14 mouse cellular contexts compared by ENCODE assay signal in genomic region chr11:59933943-59934342, GRCm38 (mm10). TPM values are rescaled to one million over a fixed set of nuclear protein-coding genes. Genes with fewer than 3 reads are reported as not detected.
DNase-seq lines count a peak whose midpoint lies in the region; ATAC-seq and TF ChIP-seq lines count a peak whose summit lies in the region.
"Had no signal": no experiment of that assay in that cellular context is flagged by ENCODE, and none has a peak within 500 bp of the region (broad histone marks: within the 10 kb centered on the region; RNA-seq: fewer than 3 reads in every experiment).

No protein-coding gene starts in this region.

- ATAC-seq in heart, embryonic 11.5 days (replicated peaks; ENCODE audit: insufficient number of reproducible peaks, low FRiP score, low TSS enrichment): no peak
- ATAC-seq in neural tube, embryonic 13.5 days (ENCODE audit: low read depth): no peak
- ATAC-seq in hindbrain, postnatal 0 days: peak; percentile 62; the same call in 1 of the 2 replicates
- no peak; the same call in 1 of the 2 replicates for ATAC-seq in stomach, embryonic 16.5 days (ENCODE audit: insufficient read depth, low FRiP score)
- ATAC-seq in liver, postnatal 0 days: no peak

- intact Hi-C loops in heart, postnatal 36 days (cut with DNase I): no loop called here

- H3K4me3 ChIP-seq in heart, embryonic 11.5 days (ENCODE audit: low read depth, low read length): no peak overlapping the region
- H3K4me3 ChIP-seq in neural tube, embryonic 13.5 days: no peak overlapping the region
- no peak overlapping the region for H3K4me3 ChIP-seq in hindbrain, postnatal 0 days (ENCODE audit: low read length)
- no peak overlapping the region for H3K4me3 ChIP-seq in stomach, embryonic 16.5 days (replicated peaks; ENCODE audit: low read length)
- no peak overlapping the region for H3K4me3 ChIP-seq in liver, postnatal 0 days (ENCODE audit: low read depth, low read length)
- H3K4me3 ChIP-seq: myocyte had no signal

- H3K9ac ChIP-seq in heart, embryonic 11.5 days (ENCODE audit: low read depth, low read length): 0 out of 2 replicates have a peak overlapping the region, but pooled peaks have one; percentile 40
- 0 out of 2 replicates have a peak overlapping the region, but pooled peaks have one; percentile 38 for H3K9ac ChIP-seq in neural tube, embryonic 13.5 days
- H3K9ac ChIP-seq in hindbrain, postnatal 0 days (replicated peaks; ENCODE audit: low read length): no peak overlapping the region
- 0 out of 2 replicates have a peak overlapping the region, but pooled peaks have one; percentile 10 for H3K9ac ChIP-seq in stomach, embryonic 16.5 days (ENCODE audit: low read length)
- no peak overlapping the region for H3K9ac ChIP-seq in liver, postnatal 0 days (replicated peaks)

- no peaks in the 10 kb centered on the region for H3K9me3 ChIP-seq in heart, embryonic 11.5 days (replicated peaks; ENCODE audit: control insufficient read depth, low read length)
- no peaks in the 10 kb centered on the region for H3K9me3 ChIP-seq in neural tube, embryonic 13.5 days
- H3K9me3 ChIP-seq in hindbrain, postnatal 0 days (ENCODE audit: low read length): no peaks in the 10 kb centered on the region
- no peaks in the 10 kb centered on the region for H3K9me3 ChIP-seq in stomach, embryonic 16.5 days (replicated peaks; ENCODE audit: control insufficient read depth, low read length)
- no peaks in the 10 kb centered on the region for H3K9me3 ChIP-seq in liver, postnatal 0 days (ENCODE audit: low read length)

- no peak for TF ChIP-seq EP300 in liver, postnatal 0 days (IDR thresholded peaks at IDR 0.05; ENCODE audit: low read depth)

- no peaks in the 10 kb centered on the region for H3K36me3 ChIP-seq in heart, embryonic 11.5 days (ENCODE audit: control insufficient read depth, insufficient read depth, low read length)
- no peaks in the 10 kb centered on the region for H3K36me3 ChIP-seq in neural tube, embryonic 13.5 days
- no peaks in the 10 kb centered on the region for H3K36me3 ChIP-seq in hindbrain, postnatal 0 days (ENCODE audit: insufficient read depth, low read length)
- no peaks in the 10 kb centered on the region for H3K36me3 ChIP-seq in stomach, embryonic 16.5 days (ENCODE audit: control insufficient read depth, insufficient read depth, low read length)
- H3K36me3 ChIP-seq in liver, postnatal 0 days (replicated peaks; ENCODE audit: insufficient read depth, low read length): no peaks in the 10 kb centered on the region

- WGBS in heart, embryonic 11.5 days (ENCODE audit: insufficient replicate concordance): 53% methylated on average over 12 of the region's 12 CpGs
- WGBS in neural tube, embryonic 13.5 days: 55% methylated on average over 12 of the region's 12 CpGs
- 30% methylated on average over 12 of the region's 12 CpGs for WGBS in hindbrain, postnatal 0 days
- 34% methylated on average over 12 of the region's 12 CpGs for WGBS in stomach, embryonic 16.5 days
- 58% methylated on average over 12 of the region's 12 CpGs for WGBS in liver, postnatal 0 days (ENCODE audit: insufficient replicate concordance)

- no peak for TF ChIP-seq CTCF in hindbrain, postnatal 0 days (IDR thresholded peaks at IDR 0.05; ENCODE audit: low read depth)
- TF ChIP-seq CTCF in liver, postnatal 0 days (IDR thresholded peaks at IDR 0.05; ENCODE audit: low read depth): no peak

- H3K27ac ChIP-seq in heart, embryonic 11.5 days (ENCODE audit: low read depth, low read length): no peak overlapping the region
- no peak overlapping the region for H3K27ac ChIP-seq in neural tube, embryonic 13.5 days (replicated peaks)
- H3K27ac ChIP-seq in hindbrain, postnatal 0 days: 0 out of 2 replicates have a peak overlapping the region, but pooled peaks have one; percentile 26
- H3K27ac ChIP-seq in stomach, embryonic 16.5 days (ENCODE audit: low read length): peak overlapping the region; percentile 26; the same call in 1 of the 2 replicates
- H3K27ac ChIP-seq in liver, postnatal 0 days (ENCODE audit: low read depth): no peak overlapping the region
- H3K27ac ChIP-seq: kidney, postnatal 0 days had no signal

- no peak overlapping the region for H3K4me2 ChIP-seq in heart, embryonic 11.5 days
- no peak overlapping the region for H3K4me2 ChIP-seq in neural tube, embryonic 13.5 days
- no peak overlapping the region for H3K4me2 ChIP-seq in hindbrain, postnatal 0 days (ENCODE audit: low read depth, low read length)
- no peak overlapping the region for H3K4me2 ChIP-seq in stomach, embryonic 16.5 days (ENCODE audit: low read depth, low read length)
- H3K4me2 ChIP-seq in liver, postnatal 0 days (ENCODE audit: low read depth, low read length): no peak overlapping the region
- H3K4me2 ChIP-seq: liver, embryonic 11.5 days had no signal

- no peak for DNase-seq in heart, postnatal 36 days
- DNase-seq in neural tube, embryonic 10.5 days (ENCODE audit: extremely low spot score, low spot score): no peak
- peak; percentile 56 for DNase-seq in hindbrain, postnatal 0 days (ENCODE audit: low spot score)
- no peak for DNase-seq in liver, postnatal 0 days
- no peak for DNase-seq in thymus, postnatal 10 days (ENCODE audit: low spot score in 2 of 2)
- DNase-seq: gastrocnemius, postnatal 14 days; lung, postnatal 4 days; thymus, postnatal 4 days had no signal

- no peaks in the 10 kb centered on the region for H3K27me3 ChIP-seq in heart, embryonic 11.5 days (ENCODE audit: control insufficient read depth, insufficient read depth, low read length)
- no peaks in the 10 kb centered on the region for H3K27me3 ChIP-seq in neural tube, embryonic 13.5 days
- H3K27me3 ChIP-seq in hindbrain, postnatal 0 days (ENCODE audit: insufficient read depth, low read length): no peaks in the 10 kb centered on the region
- no peaks in the 10 kb centered on the region for H3K27me3 ChIP-seq in stomach, embryonic 16.5 days (ENCODE audit: control insufficient read depth, insufficient read depth, low read length)
- H3K27me3 ChIP-seq in liver, postnatal 0 days (ENCODE audit: insufficient read depth, low read length): no peaks in the 10 kb centered on the region

- H3K4me1 ChIP-seq in heart, embryonic 11.5 days (ENCODE audit: control insufficient read depth, insufficient read depth, low read length): peaks cover 9% of the 10 kb centered on the region; the same call in 1 of the 2 replicates
- H3K4me1 ChIP-seq in neural tube, embryonic 13.5 days (replicated peaks): no peaks in the 10 kb centered on the region; the same call in 1 of the 2 replicates
- H3K4me1 ChIP-seq in hindbrain, postnatal 0 days (ENCODE audit: insufficient read depth, low read length): 0 out of 2 replicates have a peak, but pooled peaks cover 5% of the 10 kb centered on the region
- no peaks in the 10 kb centered on the region; the same call in none of the 2 replicates for H3K4me1 ChIP-seq in stomach, embryonic 16.5 days (ENCODE audit: control insufficient read depth, insufficient read depth, low read length)
- H3K4me1 ChIP-seq in liver, postnatal 0 days (ENCODE audit: insufficient read depth): no peaks in the 10 kb centered on the region

RNA-seq across cellular contexts. Expression of gene Med9, which starts 14.1 kb away (rescaled TPM):
- polyA plus RNA-seq in heart, embryonic 11.5 days (2014; fragmentation: Nextera tagmentation; extraction: Ambion mirVana): 49.1 and 51.2 TPM in 2 replicates
- 10 to 100 TPM; 26.2 to 26.6 TPM for total RNA-seq in heart, postnatal 36 days (2021)
- 36.2 TPM in 2 replicates for polyA plus RNA-seq in neural tube, embryonic 13.5 days (2015; fragmentation: Nextera tagmentation; extraction: Ambion mirVana)
- 25.7 and 34.1 TPM in 2 replicates for total RNA-seq in hindbrain, postnatal 0 days (2014; rRNA removed)
- 39.7 and 41.8 TPM in 2 replicates for polyA plus RNA-seq in hindbrain, postnatal 0 days (2015; fragmentation: Nextera tagmentation; extraction: Ambion mirVana)
- polyA plus RNA-seq in stomach, embryonic 16.5 days (2015; fragmentation: Nextera tagmentation; extraction: Ambion mirVana): 33.5 and 35.7 TPM in 2 replicates
- 15.2 and 15.8 TPM in 2 replicates for polyA plus RNA-seq in liver, postnatal 0 days (2015; fragmentation: Nextera tagmentation; extraction: Ambion mirVana)

RNA-seq across cellular contexts. Expression of gene Rasd1, which starts 30.8 kb away (rescaled TPM):
- 12.0 and 13.9 TPM in 2 replicates for polyA plus RNA-seq in heart, embryonic 11.5 days (2014; fragmentation: Nextera tagmentation; extraction: Ambion mirVana)
- total RNA-seq in heart, postnatal 36 days (2021): 1 to 10 TPM; 7.3 to 9.3 TPM
- polyA plus RNA-seq in neural tube, embryonic 13.5 days (2015; fragmentation: Nextera tagmentation; extraction: Ambion mirVana): 0.96 and 1.1 TPM in 2 replicates
- total RNA-seq in hindbrain, postnatal 0 days (2014; rRNA removed): 0.10 and 0.47 TPM in 2 replicates
- 2.0 and 2.3 TPM in 2 replicates for polyA plus RNA-seq in hindbrain, postnatal 0 days (2015; fragmentation: Nextera tagmentation; extraction: Ambion mirVana)
- 2.5 and 2.7 TPM in 2 replicates for polyA plus RNA-seq in stomach, embryonic 16.5 days (2015; fragmentation: Nextera tagmentation; extraction: Ambion mirVana)
- polyA plus RNA-seq in liver, postnatal 0 days (2015; fragmentation: Nextera tagmentation; extraction: Ambion mirVana): 2.2 and 3.2 TPM in 2 replicates

Comparison
In these comparisons a context has a peak if more than half of its experiments do, and no peak if none do; other contexts are left out.
1. H3K27ac ChIP-seq: peak in hindbrain, postnatal 0 days (single experiment) and stomach, embryonic 16.5 days (single experiment); none in heart, embryonic 11.5 days (single experiment), neural tube, embryonic 13.5 days (single experiment) and liver, postnatal 0 days (single experiment).
2. H3K9ac ChIP-seq: peak in heart, embryonic 11.5 days (single experiment), neural tube, embryonic 13.5 days (single experiment) and stomach, embryonic 16.5 days (single experiment); none in hindbrain, postnatal 0 days (single experiment) and liver, postnatal 0 days (single experiment).